Mouse (Mus musculus) thymus, adult 2 months (tissue): ENCODE data around the gene 1700001O22Rik.

ENCODE experiments used
- CTCF ChIP-seq: fragments of 200-500 bp; IDR thresholded peaks from 2 replicates; pipeline ENCODE4 v1.5.1; 2012; ENCODE audit warnings: mild to moderate bottlenecking, control low read depth, low read length, moderate library complexity, borderline replicate concordance; ENCODE audit not compliant: control insufficient read depth, poor library complexity, insufficient read depth; ENCODE audit errors: extremely low read depth
- POLR2A ChIP-seq: fragments of 200-500 bp; IDR thresholded peaks from 2 replicates; pipeline ENCODE4 v1.6.1; 2012; ENCODE audit warnings: mild to moderate bottlenecking, low read length, control low read depth, moderate library complexity; ENCODE audit not compliant: control insufficient read depth, poor library complexity, insufficient read depth; ENCODE audit errors: extremely low read depth

- no peak for TF ChIP-seq CTCF
- no peak for TF ChIP-seq POLR2A
Measured at GRCm38 (mm10) chr2:30752471-30752870, 51.0 kb downstream of the 1700001O22Rik start.
